Mouse (Mus musculus) megakaryocyte, embryonic 14.5 days (primary cell): ENCODE results near the gene Fam32a.

Source experiments
- FLI1 ChIP-seq: IDR thresholded peaks from 2 replicates; pipeline ENCODE4 v1.6.1; 2012; ENCODE audit warnings: low read length, inconsistent platforms, mixed read lengths
- GATA1 ChIP-seq: IDR thresholded peaks from 3 replicates; pipeline ENCODE4 v1.6.1; 2012; ENCODE audit warnings: mixed read lengths, low read length, inconsistent platforms, borderline replicate concordance

GRCm38 (mm10) chr8:72208582-72208981, 10.9 kb upstream of the Fam32a start:
- TF ChIP-seq GATA1 (no peak), FLI1 (no peak)
